Mouse (Mus musculus) stomach, adult 2 months (tissue): ENCODE results near the gene Olfr826. TPM values are rescaled to one million over a fixed set of nuclear protein-coding genes. Genes with fewer than 3 reads are reported as not detected.

ENCODE experiments used
- polyA plus RNA-seq: library from polyadenylated mRNA; depleted of rRNA; stranded (reverse); fragments of >200 nt; gene quantifications from 2 replicates; pipeline ENCODE4 v1.2.3, GENCODE M21; 2012; rRNA removed

Olfr826 gene
- not detected in 2 replicates for polyA plus RNA-seq

DNA sequence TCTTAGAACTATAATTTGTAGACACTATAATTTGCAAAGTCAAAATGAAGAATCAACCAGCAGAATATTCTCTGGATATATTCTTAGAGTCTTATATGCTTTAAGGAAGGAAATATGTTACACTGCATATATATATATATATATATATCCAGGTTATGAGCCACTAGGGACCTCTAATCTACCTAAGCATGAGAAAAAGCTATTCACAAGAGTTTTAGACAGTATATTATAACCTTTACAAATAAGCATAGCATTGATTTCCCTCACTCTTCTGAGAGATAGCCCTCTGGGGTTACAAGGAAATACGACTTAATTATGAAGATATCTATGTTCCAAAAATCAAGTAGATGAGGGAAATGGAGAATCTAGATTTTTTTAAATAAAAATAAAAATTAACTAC lies at the start of gene Olfr826:
Olfr826 (minus strand) TSS at position 101 of the 400 bp plus-strand sequence.

DNA sequence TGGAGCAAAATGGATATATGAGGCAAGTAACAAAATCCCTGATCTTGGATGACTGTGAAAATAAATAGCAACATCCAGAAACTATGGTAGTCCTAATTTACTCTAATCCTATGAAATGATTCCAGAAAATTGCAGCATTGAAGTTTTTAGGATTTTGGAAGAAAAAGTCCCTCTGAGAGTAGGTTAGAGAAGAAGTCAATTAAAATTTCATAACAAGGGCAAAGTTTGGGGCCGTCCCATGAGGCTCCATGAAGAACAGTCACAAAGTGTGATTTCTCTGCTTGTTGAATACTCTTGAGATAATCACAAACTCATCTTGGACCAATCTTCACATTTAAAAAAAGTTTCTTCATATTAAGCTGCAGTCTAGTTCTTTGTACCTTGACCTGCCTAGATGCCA lies 30.3 kb upstream of the Olfr826 start, which contains the start of gene Olfr827:
Olfr827 (minus strand) TSS at position 101 of the 400 bp plus-strand sequence.

DNA sequence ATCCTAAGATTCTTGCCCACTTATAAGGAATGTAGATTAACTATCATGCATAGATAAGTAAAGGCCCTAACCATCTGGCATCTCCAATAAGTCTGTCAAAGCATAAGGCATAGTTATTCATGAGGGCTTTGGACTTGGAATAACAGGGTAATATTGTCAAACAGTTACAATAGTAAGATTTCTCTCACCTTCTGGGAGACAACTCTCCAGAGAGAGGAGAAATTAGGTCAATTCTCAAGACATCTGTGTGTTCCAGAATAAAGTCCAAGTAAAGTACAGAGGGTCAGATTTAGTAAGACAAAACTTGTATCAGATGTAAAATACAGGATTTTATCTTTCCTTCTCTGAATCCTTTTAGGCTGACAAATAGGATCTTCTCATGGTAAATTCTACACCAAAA lies 17.3 kb downstream of the Olfr826 start, which contains the start of gene Olfr825:
Olfr825 (minus strand) TSS at position 101 of the 400 bp plus-strand sequence.

GRCm38 (mm10) chr10:130129900-130130299 lies 54.1 kb downstream of the Olfr826 start, which contains the start of gene Olfr824:
TSS of gene Olfr824 (minus strand) at chr10:130130000.

Other genes with a start within 250 kb of the Olfr826 start
- not detected in 2 replicates for gene Olfr818, start 235.1 kb downstream of the Olfr826 start, polyA plus RNA-seq
- gene Olfr819, start 216.9 kb downstream of the Olfr826 start, polyA plus RNA-seq, result not detected in 2 replicates
- gene Olfr247, start 208.0 kb downstream of the Olfr826 start, polyA plus RNA-seq, result not detected in 2 replicates
- gene Gm10310, start 199.1 kb downstream of the Olfr826 start, polyA plus RNA-seq, result not detected in 2 replicates
- gene Olfr820, start 171.6 kb downstream of the Olfr826 start, polyA plus RNA-seq, result not detected in 2 replicates
- gene Olfr821, start 153.8 kb downstream of the Olfr826 start, polyA plus RNA-seq, result not detected in 2 replicates
- not detected in 2 replicates for gene Olfr822, start 113.0 kb downstream of the Olfr826 start, polyA plus RNA-seq
- gene Olfr823, start 68.8 kb downstream of the Olfr826 start, polyA plus RNA-seq, result not detected in 2 replicates
- gene Olfr824, start 54.2 kb downstream of the Olfr826 start, polyA plus RNA-seq, result not detected in 2 replicates
- gene Olfr825, start 17.4 kb downstream of the Olfr826 start, polyA plus RNA-seq, result not detected in 2 replicates
- gene Olfr827, start 30.2 kb upstream of the Olfr826 start, polyA plus RNA-seq, result not detected in 2 replicates
- gene Neurod4, start 96.1 kb upstream of the Olfr826 start, polyA plus RNA-seq, result not detected in 2 replicates
- gene Tespa1, start 138.7 kb upstream of the Olfr826 start, polyA plus RNA-seq, result 0.08 TPM in 1 of 2 replicates, not detected in the other
- gene Vmn2r84, start 210.1 kb upstream of the Olfr826 start, polyA plus RNA-seq, result not detected in 2 replicates
- gene Vmn2r85, start 245.5 kb upstream of the Olfr826 start, polyA plus RNA-seq, result not detected in 2 replicates